Mouse (Mus musculus) neural tube, embryonic 15.5 days (tissue): ENCODE measurements around the gene Pdcd2l. TPM values are rescaled to one million over a fixed set of nuclear protein-coding genes. Genes with fewer than 3 reads are reported as not detected.

ENCODE experiments used
- ATAC-seq: fragments of 200-750 bp; cut with Nextera tagmentation; 2 replicates; pipeline ENCODE4 v1.8.0; 2017; ENCODE audit warnings: mild to moderate bottlenecking, moderate TSS enrichment, moderate library complexity; ENCODE audit not compliant: low FRiP score
- H3K27ac ChIP-seq: fragments of 300-500 bp; sonication (generic); replicated peaks from 2 replicates; pipeline ENCODE4 v1.5.1; 2015; ENCODE audit warnings: mild to moderate bottlenecking, inconsistent platforms
- H3K27me3 ChIP-seq: fragments of 300-500 bp; sonication (generic); replicated peaks from 2 replicates; pipeline ENCODE4 v1.6.1; 2015; ENCODE audit warnings: inconsistent platforms
- H3K36me3 ChIP-seq: fragments of 300-500 bp; sonication (generic); 2 replicates; pipeline ENCODE4 v1.6.1; 2015; ENCODE audit warnings: inconsistent platforms
- H3K4me1 ChIP-seq: fragments of 300-500 bp; sonication (generic); 2 replicates; pipeline ENCODE4 v1.6.1; 2015; ENCODE audit warnings: inconsistent platforms
- H3K4me2 ChIP-seq: fragments of 300-500 bp; sonication (generic); 2 replicates; pipeline ENCODE4 v1.6.1; 2015; ENCODE audit warnings: inconsistent platforms, mild to moderate bottlenecking, moderate library complexity
- H3K4me3 ChIP-seq: fragments of 300-500 bp; sonication (generic); replicated peaks from 2 replicates; pipeline ENCODE4 v1.5.1; 2015; ENCODE audit warnings: mild to moderate bottlenecking, inconsistent platforms
- H3K9ac ChIP-seq: fragments of 300-500 bp; sonication (generic); replicated peaks from 2 replicates; pipeline ENCODE4 v1.6.1; 2015; ENCODE audit warnings: mild to moderate bottlenecking, inconsistent platforms
- H3K9me3 ChIP-seq: fragments of 300-500 bp; sonication (generic); replicated peaks from 2 replicates; pipeline ENCODE4 v1.6.1; 2016; ENCODE audit warnings: inconsistent platforms
- WGBS: fragments of 180-500 bp; shearing (Covaris S2); methylation state at CpG from one replicate; pipeline ENCODE4 v1.1.7; 2015; ENCODE audit warnings: mixed read lengths; 5-methylcytosine and 5-hydroxymethylcytosine counted together
- polyA plus RNA-seq: library from polyadenylated mRNA; unstranded; fragments of >200 nt; fragmentation: Nextera tagmentation; extraction: Ambion mirVana; gene quantifications from 2 replicates; pipeline ENCODE4 v1.2.1, GENCODE M21; 2015

The Pdcd2l gene
- polyA plus RNA-seq: 72.2 and 89.5 TPM in 2 replicates

- Histone ChIP-seq H3K4me2 (peak within 1 kb of the TSS; percentile 84), H3K36me3 (peaks cover 30% of the 10 kb centered on the region), H3K4me1 (peaks cover 9% of the 10 kb centered on the region), H3K9ac (peak within 1 kb of the TSS; percentile 92), H3K9me3 (no peaks in the 10 kb centered on the region), H3K4me3 (peak within 1 kb of the TSS; percentile 95), H3K27me3 (no peaks in the 10 kb centered on the region), H3K27ac (peak within 1 kb of the TSS; percentile 67)
- ATAC-seq: peak; percentile 95
- WGBS: 4% methylated on average over 67 of the region's 70 CpGs
Measured at GRCm38 (mm10) chr7:34196132-34197128, at the start of gene Pdcd2l. Gene Pdcd2l, minus strand, starts transcription at chr7:34196661.

GRCm38 (mm10) chr7:34242176-34242575 lies 45.7 kb upstream of the Pdcd2l start:
- no peak for ATAC-seq
- Histone ChIP-seq H3K4me1 (no peaks in the 10 kb centered on the region), H3K4me2 (no peak overlapping the region), H3K27me3 (no peaks in the 10 kb centered on the region), H3K36me3 (peaks cover 76% of the 10 kb centered on the region), H3K27ac (no peak overlapping the region), H3K9ac (no peak overlapping the region), H3K4me3 (no peak overlapping the region), H3K9me3 (no peaks in the 10 kb centered on the region)
- 92% methylated on average over 11 of the region's 11 CpGs for WGBS

GRCm38 (mm10) chr7:34238086-34238485 lies 41.6 kb upstream of the Pdcd2l start:
- no peak overlapping the region for H3K4me2 ChIP-seq
- no peaks in the 10 kb centered on the region for H3K9me3 ChIP-seq
- no peak overlapping the region for H3K4me3 ChIP-seq
- ATAC-seq: no peak
- H3K27ac ChIP-seq: no peak overlapping the region
- H3K9ac ChIP-seq: no peak overlapping the region
- H3K27me3 ChIP-seq: no peaks in the 10 kb centered on the region
- WGBS: 74% methylated on average over 5 of the region's 5 CpGs
- H3K4me1 ChIP-seq: peaks cover 16% of the 10 kb centered on the region
- H3K36me3 ChIP-seq: peaks cover 55% of the 10 kb centered on the region

- Histone ChIP-seq H3K27me3 (no peaks in the 10 kb centered on the region), H3K9ac (no peak overlapping the region), H3K36me3 (peaks cover 39% of the 10 kb centered on the region), H3K4me1 (peaks cover 18% of the 10 kb centered on the region), H3K4me2 (no peak overlapping the region), H3K4me3 (no peak overlapping the region), H3K27ac (no peak overlapping the region), H3K9me3 (no peaks in the 10 kb centered on the region)
- WGBS: 87% methylated on average over 5 of the region's 5 CpGs
- ATAC-seq: no peak
Measured at GRCm38 (mm10) chr7:34235602-34236001, 39.1 kb upstream of the Pdcd2l start.

- Histone ChIP-seq H3K4me3 (peak overlapping the region; percentile 53), H3K4me2 (peak overlapping the region; percentile 65), H3K27me3 (no peaks in the 10 kb centered on the region), H3K27ac (peak overlapping the region; percentile 92), H3K9ac (peak overlapping the region; percentile 55), H3K36me3 (peaks cover 33% of the 10 kb centered on the region), H3K9me3 (no peaks in the 10 kb centered on the region), H3K4me1 (peaks cover 22% of the 10 kb centered on the region)
- 2% methylated on average over 17 of the region's 17 CpGs for WGBS
- ATAC-seq: peak; percentile 10; the same call in 1 of the 2 replicates
Measured at GRCm38 (mm10) chr7:34234610-34235561, 38.4 kb upstream of the Pdcd2l start.

- peak; percentile 95 for ATAC-seq
- Histone ChIP-seq H3K9ac (peak overlapping the region; percentile 55), H3K4me3 (peak overlapping the region; percentile 53), H3K27me3 (no peaks in the 10 kb centered on the region), H3K9me3 (no peaks in the 10 kb centered on the region), H3K27ac (peak overlapping the region; percentile 92), H3K36me3 (peaks cover 25% of the 10 kb centered on the region), H3K4me1 (peaks cover 27% of the 10 kb centered on the region), H3K4me2 (peak overlapping the region; percentile 65)
- WGBS: under 1% methylated on average over 46 of the region's 46 CpGs
Measured at GRCm38 (mm10) chr7:34233909-34234609, 37.6 kb upstream of the Pdcd2l start.

- ATAC-seq: 0 out of 2 replicates have a peak, but pooled peaks have one; percentile 0
- peak overlapping the region; percentile 65 for H3K4me2 ChIP-seq
- peaks cover 16% of the 10 kb centered on the region for H3K36me3 ChIP-seq
- H3K27ac ChIP-seq: peak overlapping the region; percentile 92
- H3K27me3 ChIP-seq: no peaks in the 10 kb centered on the region
- WGBS: 48% methylated on average over 7 of the region's 7 CpGs
- peaks cover 37% of the 10 kb centered on the region for H3K4me1 ChIP-seq
- peak overlapping the region; percentile 53 for H3K4me3 ChIP-seq
- H3K9ac ChIP-seq: peak overlapping the region; percentile 55
- no peaks in the 10 kb centered on the region for H3K9me3 ChIP-seq
Measured at GRCm38 (mm10) chr7:34232785-34233725, 36.6 kb upstream of the Pdcd2l start.

GRCm38 (mm10) chr7:34230116-34230515 lies 33.7 kb upstream of the Pdcd2l start, which contains the start of gene Gpi1:
Gene Gpi1, minus strand, starts transcription at chr7:34230336.
- peaks cover 18% of the 10 kb centered on the region for H3K36me3 ChIP-seq
- H3K9ac ChIP-seq: peak within 1 kb of the TSS; percentile 69
- peak within 1 kb of the TSS; percentile 86 for H3K27ac ChIP-seq
- H3K4me3 ChIP-seq: peak within 1 kb of the TSS; percentile 78
- H3K27me3 ChIP-seq: no peaks in the 10 kb centered on the region
- H3K9me3 ChIP-seq: no peaks in the 10 kb centered on the region
- peak; percentile 46 for ATAC-seq
- peak within 1 kb of the TSS; percentile 69 for H3K4me2 ChIP-seq
- under 1% methylated on average over 35 of the region's 39 CpGs for WGBS
- H3K4me1 ChIP-seq: peaks cover 62% of the 10 kb centered on the region

GRCm38 (mm10) chr7:34229691-34230111 lies 33.2 kb upstream of the Pdcd2l start:
- H3K4me1 ChIP-seq: peaks cover 58% of the 10 kb centered on the region
- no peaks in the 10 kb centered on the region for H3K27me3 ChIP-seq
- peak overlapping the region; percentile 69 for H3K4me2 ChIP-seq
- no peaks in the 10 kb centered on the region for H3K9me3 ChIP-seq
- peak; percentile 16; the same call in 1 of the 2 replicates for ATAC-seq
- peak overlapping the region; percentile 78 for H3K4me3 ChIP-seq
- peak overlapping the region; percentile 69 for H3K9ac ChIP-seq
- WGBS: 0% methylated on average over 19 of the region's 19 CpGs
- peaks cover 21% of the 10 kb centered on the region for H3K36me3 ChIP-seq
- peak overlapping the region; percentile 86 for H3K27ac ChIP-seq

- WGBS: 18% methylated on average over 5 of the region's 5 CpGs
- H3K27me3 ChIP-seq: no peaks in the 10 kb centered on the region
- H3K4me3 ChIP-seq: peak overlapping the region; percentile 78
- no peaks in the 10 kb centered on the region for H3K9me3 ChIP-seq
- peaks cover 25% of the 10 kb centered on the region for H3K36me3 ChIP-seq
- H3K9ac ChIP-seq: peak overlapping the region; percentile 69
- peaks cover 55% of the 10 kb centered on the region for H3K4me1 ChIP-seq
- peak overlapping the region; percentile 86 for H3K27ac ChIP-seq
- no peak for ATAC-seq
- H3K4me2 ChIP-seq: peak overlapping the region; percentile 69
Measured at GRCm38 (mm10) chr7:34229153-34229552, 32.7 kb upstream of the Pdcd2l start.
